Mouse (Mus musculus): ENCODE data around the gene Vmn1r170. TPM values are rescaled to one million over a fixed set of nuclear protein-coding genes. Genes with fewer than 3 reads are reported as not detected.

Vmn1r170 gene
- polyA plus RNA-seq (2014; fragmentation: Illumina TruSeq; extraction: RNeasy Lipid Tissue Mini Kit (QIAGEN cat#74804); ENCODE audit: low read depth, low replicate concordance): not detected

DNA sequence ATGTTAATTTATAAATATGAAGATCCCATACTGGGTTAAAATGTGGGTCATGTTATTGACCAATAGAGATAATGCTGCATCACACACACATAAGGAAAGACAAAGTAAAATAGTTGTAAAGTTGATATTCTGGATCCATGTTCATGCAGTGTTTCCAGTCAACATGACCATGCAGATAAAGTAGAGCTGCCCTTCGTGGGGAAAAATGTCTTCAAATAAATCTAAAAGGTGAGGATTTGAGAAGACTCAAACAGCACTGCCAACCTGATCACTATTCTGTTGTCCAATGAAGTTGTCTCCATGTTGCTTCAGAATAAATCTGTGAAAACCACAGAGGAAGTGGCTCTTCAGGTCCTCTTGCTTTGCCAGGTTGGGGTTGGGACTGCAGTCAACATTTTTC, at the start of gene Vmn1r170:
Vmn1r170 (plus strand) TSS at position 301 of the 400 bp plus-strand sequence.

DNA sequence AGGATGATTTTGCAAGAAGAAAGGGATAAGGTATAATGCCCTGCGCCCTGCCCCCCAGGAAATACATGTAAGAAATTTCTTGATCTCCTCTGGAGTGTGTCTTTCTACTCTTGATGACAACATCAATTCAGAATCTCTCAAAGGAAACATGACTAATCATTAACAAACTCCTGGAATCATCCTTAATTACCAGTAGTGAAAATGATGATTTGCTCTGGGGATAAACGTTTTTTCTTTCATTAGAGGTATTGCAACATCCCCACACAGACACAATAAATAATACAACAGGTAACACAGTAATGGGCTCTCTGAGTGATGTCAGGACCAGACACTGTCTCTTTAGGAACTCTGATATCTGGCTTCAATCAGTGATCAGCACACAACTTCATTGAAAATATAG, 30.7 kb upstream of the Vmn1r170 start, which contains the start of gene Vmn1r169:
Vmn1r169 (plus strand) TSS at position 301 of the 400 bp plus-strand sequence.

DNA sequence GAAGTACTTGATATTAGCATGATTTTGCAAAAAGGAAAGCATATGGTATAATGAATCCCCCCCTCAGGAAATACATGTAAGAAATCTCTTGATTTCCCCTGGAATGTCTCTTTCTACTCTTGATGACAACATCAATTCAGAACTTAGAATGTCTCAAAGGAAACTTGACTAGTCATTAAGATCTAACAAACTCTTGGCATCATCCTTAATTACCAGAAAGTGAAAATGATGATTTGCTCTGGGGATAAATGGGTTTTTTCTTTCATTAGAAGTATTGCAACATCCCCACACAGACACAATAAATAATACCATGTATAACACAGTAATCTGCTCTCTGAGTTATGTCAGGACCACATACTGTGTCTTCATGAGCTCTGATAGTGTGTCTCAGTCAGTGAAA, 24.4 kb downstream of the Vmn1r170 start, which contains the start of gene Vmn1r171:
Vmn1r171 (plus strand) TSS at position 301 of the 400 bp plus-strand sequence.

Other genes with a start within 250 kb of the Vmn1r170 start
- gene Nlrp5, start 220.3 kb upstream of the Vmn1r170 start, polyA plus RNA-seq (2014; fragmentation: Illumina TruSeq; extraction: RNeasy Lipid Tissue Mini Kit (QIAGEN cat#74804); ENCODE audit: low read depth, low replicate concordance): not detected
- gene Vmn1r167, start 99.0 kb upstream of the Vmn1r170 start, polyA plus RNA-seq (2014; fragmentation: Illumina TruSeq; extraction: RNeasy Lipid Tissue Mini Kit (QIAGEN cat#74804); ENCODE audit: low read depth, low replicate concordance): not detected
- not detected for gene Vmn1r168, start 66.4 kb upstream of the Vmn1r170 start, polyA plus RNA-seq (2014; fragmentation: Illumina TruSeq; extraction: RNeasy Lipid Tissue Mini Kit (QIAGEN cat#74804); ENCODE audit: low read depth, low replicate concordance)
- not detected for gene Vmn1r169, start 30.6 kb upstream of the Vmn1r170 start, polyA plus RNA-seq (2014; fragmentation: Illumina TruSeq; extraction: RNeasy Lipid Tissue Mini Kit (QIAGEN cat#74804); ENCODE audit: low read depth, low replicate concordance)
- gene Vmn1r171, start 24.5 kb downstream of the Vmn1r170 start, polyA plus RNA-seq (2014; fragmentation: Illumina TruSeq; extraction: RNeasy Lipid Tissue Mini Kit (QIAGEN cat#74804); ENCODE audit: low read depth, low replicate concordance): not detected
- not detected for gene Vmn1r172, start 52.1 kb downstream of the Vmn1r170 start, polyA plus RNA-seq (2014; fragmentation: Illumina TruSeq; extraction: RNeasy Lipid Tissue Mini Kit (QIAGEN cat#74804); ENCODE audit: low read depth, low replicate concordance)
- not detected for gene Vmn1r173, start 94.5 kb downstream of the Vmn1r170 start, polyA plus RNA-seq (2014; fragmentation: Illumina TruSeq; extraction: RNeasy Lipid Tissue Mini Kit (QIAGEN cat#74804); ENCODE audit: low read depth, low replicate concordance)
- not detected for gene Vmn1r174, start 146.1 kb downstream of the Vmn1r170 start, polyA plus RNA-seq (2014; fragmentation: Illumina TruSeq; extraction: RNeasy Lipid Tissue Mini Kit (QIAGEN cat#74804); ENCODE audit: low read depth, low replicate concordance)
- gene Vmn1r175, start 204.5 kb downstream of the Vmn1r170 start, polyA plus RNA-seq (2014; fragmentation: Illumina TruSeq; extraction: RNeasy Lipid Tissue Mini Kit (QIAGEN cat#74804); ENCODE audit: low read depth, low replicate concordance): not detected
- gene Vmn1r176, start 231.2 kb downstream of the Vmn1r170 start, polyA plus RNA-seq (2014; fragmentation: Illumina TruSeq; extraction: RNeasy Lipid Tissue Mini Kit (QIAGEN cat#74804); ENCODE audit: low read depth, low replicate concordance): not detected

Data from adrenal gland, adult 10 weeks (tissue).